Mouse (Mus musculus) lung, embryonic 16.5 days (tissue): ENCODE measurements around the gene Cds1. TPM values are rescaled to one million over a fixed set of nuclear protein-coding genes. Genes with fewer than 3 reads are reported as not detected.

Experiments used
- ATAC-seq: fragments of 200-750 bp; cut with Nextera tagmentation; 2 replicates; pipeline ENCODE4 v1.8.0; 2017; ENCODE audit warnings: low read depth, mild to moderate bottlenecking, moderate library complexity
- H3K27ac ChIP-seq: fragments of 300-500 bp; sonication (generic); 2 replicates; pipeline ENCODE4 v1.5.1; 2014; ENCODE audit warnings: mild to moderate bottlenecking, control low read depth, low read length
- H3K27me3 ChIP-seq: fragments of 300-500 bp; sonication (generic); 2 replicates; pipeline ENCODE4 v1.6.1; 2014; ENCODE audit warnings: low read depth, low read length, mixed read lengths; ENCODE audit not compliant: control insufficient read depth, insufficient read depth
- H3K36me3 ChIP-seq: fragments of 300-500 bp; sonication (generic); 2 replicates; pipeline ENCODE4 v1.6.1; 2014; ENCODE audit warnings: low read length; ENCODE audit not compliant: control insufficient read depth, insufficient read depth
- H3K4me1 ChIP-seq: fragments of 300-500 bp; sonication (generic); replicated peaks from 2 replicates; pipeline ENCODE4 v1.6.1; 2014; ENCODE audit warnings: low read length, mixed read lengths; ENCODE audit not compliant: control insufficient read depth, insufficient read depth
- H3K4me2 ChIP-seq: fragments of 300-500 bp; sonication (generic); 2 replicates; pipeline ENCODE4 v1.6.1; 2014; ENCODE audit warnings: low read depth, low read length, control low read depth
- H3K4me3 ChIP-seq: fragments of 300-500 bp; sonication (generic); 2 replicates; pipeline ENCODE4 v1.5.1; 2014; ENCODE audit warnings: mild to moderate bottlenecking, low read length, control low read depth
- H3K9ac ChIP-seq: fragments of 300-500 bp; sonication (generic); 2 replicates; pipeline ENCODE4 v1.6.1; 2014; ENCODE audit warnings: low read length, control low read depth
- H3K9me3 ChIP-seq: fragments of 300-500 bp; sonication (generic); 2 replicates; pipeline ENCODE4 v1.6.1; 2016; ENCODE audit warnings: low read length; ENCODE audit not compliant: control insufficient read depth
- WGBS: fragments of 180-500 bp; shearing (Covaris S2); extraction: QIAGEN DNeasy Blood & Tissue Kit; methylation state at CpG from one replicate; pipeline ENCODE4 v1.1.7; 2014; 5-methylcytosine and 5-hydroxymethylcytosine counted together
- polyA plus RNA-seq: library from polyadenylated mRNA; unstranded; fragments of >200 nt; fragmentation: Nextera tagmentation; extraction: Ambion mirVana; gene quantifications from 2 replicates; pipeline ENCODE4 v1.2.1, GENCODE M21; 2015

Cds1 gene
- polyA plus RNA-seq, 1 experiment from 2014 or later: 7.3 TPM

GRCm38 (mm10) chr5:101767486-101767885, 2.6 kb downstream of the Cds1 start:
- ATAC-seq: no peak
- no peak overlapping the region for H3K9ac ChIP-seq
- no peak overlapping the region for H3K4me2 ChIP-seq
- no peaks in the 10 kb centered on the region for H3K36me3 ChIP-seq
- 64% methylated on average over 6 of the region's 6 CpGs for WGBS
- no peak overlapping the region for H3K4me3 ChIP-seq
- H3K4me1 ChIP-seq: peaks cover 12% of the 10 kb centered on the region; the same call in 1 of the 2 replicates
- H3K9me3 ChIP-seq: no peaks in the 10 kb centered on the region
- H3K27ac ChIP-seq: no peak overlapping the region
- H3K27me3 ChIP-seq: peaks cover 49% of the 10 kb centered on the region

- Histone ChIP-seq H3K9ac (no peak overlapping the region), H3K9me3 (no peaks in the 10 kb centered on the region), H3K27me3 (peaks cover 44% of the 10 kb centered on the region), H3K27ac (no peak overlapping the region), H3K36me3 (no peaks in the 10 kb centered on the region), H3K4me3 (no peak overlapping the region), H3K4me1 (peaks cover 12% of the 10 kb centered on the region; the same call in 1 of the 2 replicates), H3K4me2 (no peak overlapping the region)
- WGBS: 91% methylated on average over 7 of the region's 7 CpGs
- no peak for ATAC-seq
These were observed 3.6 kb downstream of the Cds1 start for GRCm38 (mm10) chr5:101768558-101768957.

- Histone ChIP-seq H3K4me3 (no peak overlapping the region), H3K36me3 (no peaks in the 10 kb centered on the region), H3K9me3 (no peaks in the 10 kb centered on the region), H3K4me2 (no peak overlapping the region), H3K4me1 (peaks cover 3% of the 10 kb centered on the region; the same call in 1 of the 2 replicates), H3K27ac (no peak overlapping the region), H3K9ac (no peak overlapping the region), H3K27me3 (peaks cover 20% of the 10 kb centered on the region)
- ATAC-seq: no peak
- WGBS: 66% methylated on average over 9 of the region's 9 CpGs
These were observed 7.7 kb downstream of the Cds1 start for GRCm38 (mm10) chr5:101772621-101773020.

DNA sequence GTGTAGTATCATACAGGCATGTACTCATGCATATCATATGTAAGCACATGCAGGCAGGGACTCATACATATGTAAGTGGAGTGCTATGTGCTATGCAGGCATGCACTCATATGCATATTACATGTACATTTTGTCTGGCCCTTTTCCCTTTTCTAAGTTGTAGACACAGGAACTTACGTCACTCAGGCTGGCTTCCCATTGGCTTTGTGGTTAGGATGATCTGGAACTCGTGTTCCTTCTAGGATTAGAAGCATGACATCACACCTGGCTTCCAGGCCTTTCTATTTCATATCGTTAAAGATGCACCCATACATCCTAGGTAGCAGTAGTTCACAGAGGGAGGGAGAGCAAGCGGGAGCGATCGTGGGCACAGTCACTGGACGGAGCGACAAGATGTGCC, 10.3 kb downstream of the Cds1 start:
- 85% methylated on average over 8 of the region's 8 CpGs for WGBS
- no peak overlapping the region for H3K4me3 ChIP-seq
- no peak for ATAC-seq
- H3K4me1 ChIP-seq: peaks cover 4% of the 10 kb centered on the region; the same call in 1 of the 2 replicates
- H3K27ac ChIP-seq: no peak overlapping the region
- H3K9me3 ChIP-seq: no peaks in the 10 kb centered on the region
- no peaks in the 10 kb centered on the region for H3K36me3 ChIP-seq
- H3K27me3 ChIP-seq: peaks cover 2% of the 10 kb centered on the region; the same call in 1 of the 2 replicates
- H3K4me2 ChIP-seq: no peak overlapping the region
- H3K9ac ChIP-seq: no peak overlapping the region

DNA sequence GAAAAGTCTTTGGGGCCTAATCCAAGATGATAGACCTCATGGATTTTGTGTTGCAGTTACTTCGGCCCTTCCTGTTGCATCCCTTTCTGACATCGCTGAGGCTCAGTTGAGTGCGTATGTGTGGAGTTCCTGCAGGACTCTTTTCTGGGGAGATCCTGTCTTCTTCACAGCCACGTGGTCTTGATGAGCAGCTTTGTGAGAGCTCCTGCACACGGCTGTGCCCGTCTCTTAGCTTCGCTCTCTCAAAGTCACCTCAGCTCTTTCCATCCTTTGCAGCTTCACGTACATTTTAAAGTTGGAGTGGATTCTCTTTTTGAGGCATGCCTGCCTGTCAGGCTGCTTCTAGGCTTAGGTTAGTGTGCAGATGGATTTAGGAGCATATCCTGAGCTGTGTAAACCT, 11.6 kb downstream of the Cds1 start:
- H3K27ac ChIP-seq: no peak overlapping the region
- H3K4me3 ChIP-seq: no peak overlapping the region
- no peaks in the 10 kb centered on the region for H3K36me3 ChIP-seq
- H3K4me2 ChIP-seq: no peak overlapping the region
- H3K9ac ChIP-seq: no peak overlapping the region
- WGBS: 79% methylated on average over 8 of the region's 8 CpGs
- H3K9me3 ChIP-seq: no peaks in the 10 kb centered on the region
- ATAC-seq: no peak
- H3K27me3 ChIP-seq: no peaks in the 10 kb centered on the region; the same call in 1 of the 2 replicates
- peaks cover 4% of the 10 kb centered on the region; the same call in 1 of the 2 replicates for H3K4me1 ChIP-seq

DNA sequence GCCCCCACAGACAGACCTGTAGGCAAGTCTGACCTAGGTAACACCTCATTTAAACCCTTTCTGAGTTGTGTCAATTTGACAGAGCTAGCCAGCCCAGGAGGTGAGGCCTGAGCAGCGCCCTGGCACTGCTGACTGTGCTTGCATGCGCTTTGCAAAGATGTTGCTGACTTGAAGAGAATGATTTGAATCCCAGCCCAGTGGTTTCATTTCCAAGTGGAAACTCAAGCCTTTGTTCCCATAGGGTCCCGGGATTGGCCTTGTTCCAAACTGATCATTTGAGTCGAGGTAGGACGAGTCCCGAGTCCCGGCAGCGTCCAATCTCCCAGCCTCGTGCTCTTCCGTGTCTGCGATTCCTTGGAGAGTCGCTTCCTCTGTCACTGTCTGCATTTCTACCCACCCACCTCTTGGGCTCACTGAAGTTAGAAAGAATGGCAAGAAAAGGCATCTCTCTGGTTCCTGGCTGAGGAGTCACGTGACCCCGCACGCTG, 14.5 kb downstream of the Cds1 start:
- no peak overlapping the region for H3K4me2 ChIP-seq
- no peaks in the 10 kb centered on the region for H3K27me3 ChIP-seq
- no peak overlapping the region for H3K4me3 ChIP-seq
- H3K36me3 ChIP-seq: no peaks in the 10 kb centered on the region
- WGBS: 69% methylated on average over 15 of the region's 15 CpGs
- no peak overlapping the region for H3K9ac ChIP-seq
- no peak overlapping the region for H3K27ac ChIP-seq
- ATAC-seq: 0 out of 2 replicates have a peak, but pooled peaks have one; percentile 38
- no peaks in the 10 kb centered on the region for H3K9me3 ChIP-seq
- H3K4me1 ChIP-seq: peaks cover 4% of the 10 kb centered on the region; the same call in 1 of the 2 replicates

GRCm38 (mm10) chr5:101780918-101781317, 16.0 kb downstream of the Cds1 start:
- Histone ChIP-seq H3K27me3 (no peaks in the 10 kb centered on the region), H3K9ac (no peak overlapping the region), H3K4me3 (no peak overlapping the region), H3K9me3 (no peaks in the 10 kb centered on the region), H3K4me2 (no peak overlapping the region), H3K4me1 (peaks cover 4% of the 10 kb centered on the region; the same call in 1 of the 2 replicates), H3K27ac (no peak overlapping the region), H3K36me3 (no peaks in the 10 kb centered on the region)
- WGBS: 58% methylated on average over 4 of the region's 4 CpGs
- no peak for ATAC-seq

DNA sequence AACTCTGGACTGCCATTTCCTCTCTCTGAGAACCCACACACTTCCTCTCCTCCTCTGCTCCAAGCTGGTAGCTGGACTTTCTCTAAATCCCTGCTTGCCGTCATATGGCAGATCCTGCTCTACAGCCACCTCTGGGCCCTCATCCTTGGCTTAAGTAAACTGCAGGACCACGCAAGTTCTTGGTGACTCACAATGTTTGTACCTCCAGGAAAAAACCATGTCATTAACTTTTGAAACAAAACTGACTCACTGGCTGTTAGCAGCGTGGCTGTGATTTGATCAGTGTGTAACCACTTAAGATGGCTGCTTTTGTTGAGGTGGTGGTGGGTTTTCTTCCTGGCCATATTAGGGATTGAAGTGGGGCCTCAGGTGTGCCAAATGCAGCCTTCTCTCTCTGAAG, 19.4 kb downstream of the Cds1 start:
- 46% methylated on average over 3 of the region's 3 CpGs for WGBS
- Histone ChIP-seq H3K4me1 (peaks cover 7% of the 10 kb centered on the region), H3K4me3 (no peak overlapping the region), H3K36me3 (no peaks in the 10 kb centered on the region), H3K4me2 (no peak overlapping the region), H3K27me3 (no peaks in the 10 kb centered on the region), H3K9ac (no peak overlapping the region), H3K9me3 (no peaks in the 10 kb centered on the region), H3K27ac (no peak overlapping the region)
- ATAC-seq: no peak

DNA sequence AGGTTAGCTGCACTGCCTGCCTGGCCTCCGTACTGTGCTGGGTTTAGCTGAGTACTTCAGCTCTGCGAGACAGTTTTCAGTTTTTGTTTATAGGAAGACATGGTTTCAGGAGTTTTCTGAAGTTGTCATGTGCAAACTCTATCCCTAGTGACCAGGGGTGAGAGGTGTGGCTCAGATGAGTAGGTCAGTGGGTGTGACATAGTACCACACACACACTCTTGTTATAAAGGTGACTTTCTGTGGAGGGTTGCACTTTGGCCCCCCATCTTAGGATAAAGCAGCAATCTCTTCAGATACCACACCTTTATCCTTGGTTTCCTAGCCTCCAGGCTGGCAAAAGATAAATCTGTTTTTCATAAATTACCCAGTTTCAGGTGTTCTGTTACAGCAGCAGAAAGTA, 19.9 kb downstream of the Cds1 start:
- Histone ChIP-seq H3K4me1 (peaks cover 3% of the 10 kb centered on the region; the same call in 1 of the 2 replicates), H3K27ac (no peak overlapping the region), H3K36me3 (no peaks in the 10 kb centered on the region), H3K4me3 (no peak overlapping the region), H3K9ac (no peak overlapping the region), H3K9me3 (no peaks in the 10 kb centered on the region), H3K4me2 (no peak overlapping the region), H3K27me3 (no peaks in the 10 kb centered on the region)
- WGBS: 53% methylated on average over 2 of the region's 2 CpGs
- ATAC-seq: no peak
